Mouse (Mus musculus) T-cell, adult 66 days (primary cell): ENCODE measurements around the gene Zfp362. TPM values are rescaled to one million over a fixed set of nuclear protein-coding genes. Genes with fewer than 3 reads are reported as not detected.

Source experiments
- total RNA-seq, 2 experiments: library from RNA; stranded (reverse); gene quantifications; 3 replicates in 1 of 2; 4 replicates in 1 of 2; pipeline ENCODE4 v1.2.4; 2023

Gene Zfp362
- total RNA-seq, result 10 to 100 TPM; 37.3 to 46.6 TPM

DNA sequence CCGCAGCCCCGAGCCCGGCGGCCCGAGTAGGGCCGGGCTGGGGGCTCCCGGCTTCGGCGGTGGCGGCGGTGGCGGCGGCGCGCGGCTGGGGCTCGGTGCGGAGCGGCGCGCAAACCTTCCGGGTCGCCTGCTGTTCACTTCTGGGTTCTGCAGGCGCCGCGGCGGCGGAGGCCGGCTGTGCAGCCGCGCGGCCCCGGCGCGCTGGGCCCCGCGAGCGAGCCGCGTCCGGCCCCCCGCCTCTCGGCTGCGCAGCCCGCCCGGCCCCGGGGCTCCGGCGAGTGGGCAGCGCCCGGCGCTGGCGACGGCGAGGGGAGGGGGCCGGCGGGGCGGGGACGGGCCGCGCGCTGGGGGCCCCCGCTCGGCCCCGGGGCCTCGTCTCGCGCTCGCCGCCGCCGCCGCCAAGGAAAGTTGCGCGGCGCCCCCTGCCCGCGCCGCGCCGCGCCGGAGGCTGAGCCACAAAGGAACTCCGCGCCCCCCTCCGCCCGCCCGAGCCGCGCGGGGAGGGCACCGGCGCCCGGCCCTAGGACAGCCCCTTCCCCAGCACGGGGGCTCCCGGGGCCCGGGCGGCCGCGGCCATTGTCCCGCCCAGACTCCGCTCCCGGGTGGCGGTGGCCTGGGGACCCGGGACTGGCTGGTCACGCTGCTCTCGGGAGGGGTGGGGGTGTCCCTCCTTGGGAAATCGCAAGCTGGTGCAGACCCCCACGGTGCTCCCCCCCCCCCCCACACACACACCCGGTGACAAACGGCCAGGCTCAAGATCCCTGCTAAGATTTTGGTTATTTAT is at the start of gene Zfp362:
TSS of gene Zfp362 (minus strand) at position 3 of the 784 bp plus-strand sequence.

DNA sequence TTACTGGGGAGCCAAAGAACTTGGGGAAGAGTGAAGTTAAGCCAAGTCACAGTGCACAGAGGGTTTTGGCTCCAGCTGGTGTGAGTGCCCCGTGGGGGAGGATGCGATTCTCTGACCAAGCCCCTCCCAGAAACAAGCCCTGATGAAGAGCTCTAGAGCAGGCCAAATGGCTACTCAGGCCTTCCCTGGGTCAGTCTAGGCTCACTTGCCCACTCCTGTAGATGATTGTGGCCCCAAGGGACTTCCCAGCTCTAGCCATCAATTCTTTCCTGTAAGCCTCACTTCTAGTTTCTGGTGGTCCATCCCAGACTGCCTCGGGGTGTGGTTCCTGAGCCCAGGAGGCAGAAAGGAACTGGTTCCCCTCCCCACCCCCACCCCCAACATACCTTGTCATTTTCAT is 50.8 kb downstream of the Zfp362 start, which contains the start of gene A3galt2:
TSS of gene A3galt2 (plus strand) at position 301 of the 400 bp plus-strand sequence.

Other genes starting within 250 kb of the Zfp362 start
- 10 to 100 TPM; 10.9 to 13.1 TPM for gene Zscan20, start 195.9 kb downstream of the Zfp362 start, total RNA-seq
- 1 to 10 TPM; 6.3 to 9.2 TPM for gene Tlr12, start 187.4 kb downstream of the Zfp362 start, total RNA-seq
- gene Phc2, start 151.3 kb downstream of the Zfp362 start, total RNA-seq, result 10 to 100 TPM; 74.1 to 75.5 TPM
- gene A3galt2, start 50.7 kb downstream of the Zfp362 start, total RNA-seq, result 1 to 10 TPM; 4.3 to 4.5 TPM
- gene Trim62, start 77.5 kb upstream of the Zfp362 start, total RNA-seq, result 1 to 10 TPM; 6.0 to 6.6 TPM
- gene Azin2, start 156.4 kb upstream of the Zfp362 start, total RNA-seq, result not detected
- gene Ak2, start 185.9 kb upstream of the Zfp362 start, total RNA-seq, result 10 to 100 TPM; 49.8 to 59.2 TPM